11 mouse cellular contexts compared by ENCODE assay signal in genomic region chr4:58077950-58078349, GRCm38 (mm10).
DNase-seq lines count a peak whose midpoint lies in the region; ATAC-seq and TF ChIP-seq lines count a peak whose summit lies in the region.
"Had no signal": no experiment of that assay in that cellular context is flagged by ENCODE, and none has a peak within 500 bp of the region (broad histone marks: within the 10 kb centered on the region; RNA-seq: fewer than 3 reads in every experiment).

No protein-coding gene starts in this region.

- no peak overlapping the region for H3K4me2 ChIP-seq in forebrain, postnatal 0 days (ENCODE audit: low read depth)
- H3K4me2 ChIP-seq in intestine, postnatal 0 days (replicated peaks; ENCODE audit: low read depth) = no peak overlapping the region
- H3K4me2 ChIP-seq: liver, embryonic 13.5 days had no signal

- DNase-seq in forebrain, postnatal 0 days = peak; percentile 48
- no peak for DNase-seq in forebrain, embryonic 10.5 days (ENCODE audit: extremely low spot score, low spot score)
- peak; percentile 6 to 32 for DNase-seq in layer of hippocampus, postnatal 10 days (ENCODE audit: low spot score in 2 of 2)
- DNase-seq in layer of hippocampus, postnatal 36 days = no peak
- peak; percentile 31 for DNase-seq in brain, adult 2 months (ENCODE audit: low read depth, low spot score)
- peak; percentile 5 to 16 for DNase-seq in kidney, postnatal 4 days
- DNase-seq in thymus, adult 2 months = no peak
- DNase-seq: liver, embryonic 13.5 days; spleen, adult 18-20 months had no signal

- no peak for TF ChIP-seq CTCF in forebrain, postnatal 0 days (IDR thresholded peaks at IDR 0.05; ENCODE audit: low read depth)
- TF ChIP-seq CTCF in intestine, postnatal 0 days (IDR thresholded peaks at IDR 0.05; ENCODE audit: low read depth) = no peak
- TF ChIP-seq CTCF in thymus, adult 2 months (IDR thresholded peaks at IDR 0.05; ENCODE audit: borderline replicate concordance, control insufficient read depth, extremely low read depth, insufficient read depth, low read length, poor library complexity) = no peak

- WGBS in forebrain, postnatal 0 days = 38% methylated on average over 6 of the region's 6 CpGs
- 80% methylated on average over 6 of the region's 6 CpGs for WGBS in forebrain, embryonic 10.5 days
- 59% methylated on average over 6 of the region's 6 CpGs for WGBS in intestine, postnatal 0 days
- WGBS in thymus, adult 2 months = 76% methylated on average over 6 of the region's 6 CpGs

- H3K4me1 ChIP-seq in forebrain, postnatal 0 days (ENCODE audit: insufficient read depth) = no peaks in the 10 kb centered on the region
- H3K4me1 ChIP-seq in forebrain, embryonic 10.5 days = peaks cover 6% of the 10 kb centered on the region
- no peaks in the 10 kb centered on the region for H3K4me1 ChIP-seq in intestine, postnatal 0 days (replicated peaks; ENCODE audit: control insufficient read depth, insufficient read depth, low read length)
- peaks cover 8% of the 10 kb centered on the region for H3K4me1 ChIP-seq in thymus, adult 2 months (replicated peaks; ENCODE audit: control insufficient read depth, insufficient read depth, low read length)
- H3K4me1 ChIP-seq: liver, embryonic 13.5 days had no signal

- ATAC-seq in forebrain, postnatal 0 days = no peak
- ATAC-seq in intestine, postnatal 0 days = no peak

- TF ChIP-seq POLR2A in thymus, adult 2 months (IDR thresholded peaks at IDR 0.05; ENCODE audit: control insufficient read depth, extremely low read depth, insufficient read depth, low read length, poor library complexity) = no peak

- no peak overlapping the region for H3K9ac ChIP-seq in forebrain, postnatal 0 days
- H3K9ac ChIP-seq in intestine, postnatal 0 days (ENCODE audit: low read depth, low read length) = no peak overlapping the region
- H3K9ac ChIP-seq: liver, embryonic 13.5 days had no signal

- H3K4me3 ChIP-seq in forebrain, postnatal 0 days (ENCODE audit: low read depth, low read length) = no peak overlapping the region
- no peak overlapping the region for H3K4me3 ChIP-seq in forebrain, embryonic 10.5 days
- H3K4me3 ChIP-seq in intestine, postnatal 0 days (ENCODE audit: low read depth, low read length) = no peak overlapping the region
- no peak overlapping the region for H3K4me3 ChIP-seq in thymus, adult 2 months (ENCODE audit: control insufficient read depth, insufficient read depth, low read length)
- H3K4me3 ChIP-seq: liver, embryonic 13.5 days; megakaryocyte, embryonic 14.5 days had no signal

- H3K27ac ChIP-seq in forebrain, postnatal 0 days (ENCODE audit: low read depth, low read length) = no peak overlapping the region
- H3K27ac ChIP-seq in forebrain, embryonic 10.5 days = no peak overlapping the region
- no peak overlapping the region for H3K27ac ChIP-seq in intestine, postnatal 0 days (ENCODE audit: low read depth, low read length)
- H3K27ac ChIP-seq in thymus, adult 2 months (ENCODE audit: control insufficient read depth, insufficient read depth, low read length) = no peak overlapping the region
- H3K27ac ChIP-seq: liver, embryonic 13.5 days had no signal

- H3K27me3 ChIP-seq in forebrain, postnatal 0 days (ENCODE audit: insufficient read depth, low read length) = no peaks in the 10 kb centered on the region
- no peaks in the 10 kb centered on the region for H3K27me3 ChIP-seq in forebrain, embryonic 10.5 days (ENCODE audit: poor library complexity, severe bottlenecking)
- no peaks in the 10 kb centered on the region for H3K27me3 ChIP-seq in intestine, postnatal 0 days (replicated peaks; ENCODE audit: control insufficient read depth, insufficient read depth, low read length)
- H3K27me3 ChIP-seq in thymus, adult 2 months (ENCODE audit: control insufficient read depth, insufficient read depth, low read length) = no peaks in the 10 kb centered on the region
- H3K27me3 ChIP-seq: liver, embryonic 13.5 days had no signal

- no peaks in the 10 kb centered on the region for H3K36me3 ChIP-seq in forebrain, postnatal 0 days (ENCODE audit: insufficient read depth)
- H3K36me3 ChIP-seq in forebrain, embryonic 10.5 days (replicated peaks) = no peaks in the 10 kb centered on the region
- no peaks in the 10 kb centered on the region for H3K36me3 ChIP-seq in intestine, postnatal 0 days (ENCODE audit: control insufficient read depth, insufficient read depth)
- no peaks in the 10 kb centered on the region for H3K36me3 ChIP-seq in thymus, adult 2 months (ENCODE audit: control insufficient read depth, insufficient read depth, low read length)
- H3K36me3 ChIP-seq: liver, embryonic 13.5 days had no signal

- H3K9me3 ChIP-seq in forebrain, postnatal 0 days (ENCODE audit: low read length) = no peaks in the 10 kb centered on the region
- H3K9me3 ChIP-seq in forebrain, embryonic 10.5 days = no peaks in the 10 kb centered on the region
- no peaks in the 10 kb centered on the region for H3K9me3 ChIP-seq in intestine, postnatal 0 days (ENCODE audit: control insufficient read depth)
- H3K9me3 ChIP-seq: liver, embryonic 13.5 days; megakaryocyte, embryonic 14.5 days had no signal

Comparison
In these comparisons a context has a peak if more than half of its experiments do, and no peak if none do; other contexts are left out.
1. DNase-seq: peak in forebrain, postnatal 0 days (single experiment), layer of hippocampus, postnatal 10 days (2 of 2), brain, adult 2 months (single experiment) and kidney, postnatal 4 days (2 of 2); none in forebrain, embryonic 10.5 days (single experiment), layer of hippocampus, postnatal 36 days (0 of 2) and thymus, adult 2 months (single experiment).